In the genomic region with DNA sequence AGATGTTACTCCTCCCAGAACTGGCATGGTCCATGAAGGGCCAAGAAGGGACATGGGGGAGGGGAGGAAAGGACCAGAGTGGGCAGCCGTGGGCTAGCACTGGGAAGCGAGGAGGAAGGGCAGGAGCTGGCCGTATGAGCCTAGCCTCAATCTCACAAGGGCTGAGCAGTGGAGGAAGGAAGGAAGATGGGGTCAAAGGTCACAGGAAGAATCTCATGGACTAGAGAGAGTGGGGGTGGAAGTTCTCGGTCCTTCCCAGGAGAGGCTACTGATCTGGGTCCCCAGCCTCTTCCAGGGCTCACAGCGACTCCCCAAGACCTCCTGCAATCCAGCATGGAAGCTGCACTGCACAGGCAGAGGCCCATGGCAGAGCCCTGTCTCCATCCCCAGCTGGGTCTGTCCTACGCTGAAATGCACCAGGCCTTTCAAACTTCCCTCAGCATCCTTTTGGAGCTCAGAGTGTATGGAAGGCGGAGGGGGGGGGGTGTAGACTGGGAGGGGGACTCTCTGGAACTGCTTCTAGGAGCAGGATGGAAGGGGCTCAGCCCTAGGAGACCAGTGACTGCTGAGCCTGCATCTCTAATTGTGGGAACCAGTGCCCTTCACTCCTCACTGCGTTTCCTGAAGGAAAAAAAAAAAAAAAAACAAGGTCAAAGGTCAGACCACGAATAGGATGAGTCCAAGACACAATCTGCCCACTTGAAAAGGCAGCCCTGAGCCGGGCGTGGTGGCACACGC, we compare ENCODE assay signal across 9 mouse cellular contexts. TPM values are rescaled to one million over a fixed set of nuclear protein-coding genes. Genes with fewer than 3 reads are reported as not detected.
A peak's percentile ranks its signal among the peaks of the same experiment; 100 is the strongest.
DNase-seq lines count a peak whose midpoint lies in the region; ATAC-seq and TF ChIP-seq lines count a peak whose summit lies in the region.
"Had no signal": no experiment of that assay in that cellular context is flagged by ENCODE, and none has a peak within 500 bp of the region (broad histone marks: within the 10 kb centered on the region; RNA-seq: fewer than 3 reads in every experiment).

No protein-coding gene starts in this region.

- no peak overlapping the region for H3K9ac ChIP-seq in heart, adult 2 months (ENCODE audit: low read depth, low read length)
- no peak overlapping the region for H3K9ac ChIP-seq in kidney, embryonic 15.5 days
- no peak overlapping the region for H3K9ac ChIP-seq in embryonic facial prominence, embryonic 11.5 days (replicated peaks; ENCODE audit: low read length)
- H3K9ac ChIP-seq in liver, embryonic 14.5 days (replicated peaks), result no peak overlapping the region

- no peak for TF ChIP-seq POLR2A in heart, adult 2 months (IDR thresholded peaks at IDR 0.05; ENCODE audit: insufficient read depth, low read depth, low read length)

- WGBS in heart, embryonic 10.5 days, result 59% methylated on average over 12 of the region's 12 CpGs
- 50% methylated on average over 12 of the region's 12 CpGs for WGBS in heart, adult 2 months
- WGBS in kidney, embryonic 15.5 days, result 58% methylated on average over 12 of the region's 12 CpGs
- WGBS in embryonic facial prominence, embryonic 11.5 days, result 45% methylated on average over 12 of the region's 12 CpGs
- 44% methylated on average over 12 of the region's 12 CpGs for whole genome bisulfite sequencing in liver, embryonic 14.5 days (ENCODE audit: insufficient replicate concordance)

- H3K4me1 ChIP-seq in heart, embryonic 10.5 days, result peaks cover 14% of the 10 kb centered on the region; the same call in 1 of the 2 replicates
- H3K4me1 ChIP-seq in heart, adult 2 months (ENCODE audit: control insufficient read depth, insufficient read depth, low read length), result no peaks in the 10 kb centered on the region; the same call in 1 of the 2 replicates
- peaks cover 19% of the 10 kb centered on the region for H3K4me1 ChIP-seq in kidney, embryonic 15.5 days
- H3K4me1 ChIP-seq in embryonic facial prominence, embryonic 11.5 days (ENCODE audit: control insufficient read depth, insufficient read depth, low read length), result no peaks in the 10 kb centered on the region
- no peaks in the 10 kb centered on the region for H3K4me1 ChIP-seq in liver, embryonic 14.5 days (replicated peaks; ENCODE audit: control insufficient read depth in 2 of 2, insufficient read depth in 2 of 2, low read length in 1 of 2)

- no peaks in the 10 kb centered on the region for H3K9me3 ChIP-seq in heart, embryonic 10.5 days
- no peaks in the 10 kb centered on the region for H3K9me3 ChIP-seq in kidney, embryonic 15.5 days (replicated peaks)
- no peaks in the 10 kb centered on the region for H3K9me3 ChIP-seq in embryonic facial prominence, embryonic 11.5 days (replicated peaks; ENCODE audit: control insufficient read depth, low read length)
- no peaks in the 10 kb centered on the region for H3K9me3 ChIP-seq in liver, embryonic 14.5 days (ENCODE audit: control insufficient read depth, low read length)

- ATAC-seq in kidney, embryonic 15.5 days (replicated peaks; ENCODE audit: low FRiP score), result 0 out of 2 replicates have a peak, but pooled peaks have one; percentile 10
- ATAC-seq in embryonic facial prominence, embryonic 11.5 days (replicated peaks; ENCODE audit: insufficient number of reproducible peaks, low FRiP score, low TSS enrichment, low read depth), result peak; percentile 36
- peak; percentile 46; the same call in 1 of the 2 replicates for ATAC-seq in liver, embryonic 14.5 days (ENCODE audit: insufficient read depth)
- ATAC-seq: Patski had no signal

- H3K27ac ChIP-seq in heart, embryonic 10.5 days, result peak overlapping the region; percentile 62; the same call in 1 of the 2 replicates
- no peak overlapping the region; the same call in 1 of the 2 replicates for H3K27ac ChIP-seq in heart, adult 2 months
- peak overlapping the region; percentile 56; the same call in 1 of the 2 replicates for H3K27ac ChIP-seq in kidney, embryonic 15.5 days
- H3K27ac ChIP-seq in embryonic facial prominence, embryonic 11.5 days (replicated peaks; ENCODE audit: low read depth, low read length), result no peak overlapping the region
- H3K27ac ChIP-seq in liver, embryonic 14.5 days, result no peak overlapping the region

- TF ChIP-seq CTCF in heart, adult 2 months (IDR thresholded peaks at IDR 0.05), result no peak
- no peak for TF ChIP-seq CTCF in liver, embryonic 14.5 days (IDR thresholded peaks at IDR 0.05; ENCODE audit: low read depth)

- H3K36me3 ChIP-seq in heart, embryonic 10.5 days, result no peaks in the 10 kb centered on the region
- H3K36me3 ChIP-seq in heart, adult 2 months (ENCODE audit: control insufficient read depth, insufficient read depth, low read length), result no peaks in the 10 kb centered on the region
- no peaks in the 10 kb centered on the region for H3K36me3 ChIP-seq in kidney, embryonic 15.5 days
- no peaks in the 10 kb centered on the region for H3K36me3 ChIP-seq in embryonic facial prominence, embryonic 11.5 days (replicated peaks; ENCODE audit: control insufficient read depth, insufficient read depth, low read depth, low read length)
- no peaks in the 10 kb centered on the region for H3K36me3 ChIP-seq in liver, embryonic 14.5 days (replicated peaks; ENCODE audit: control insufficient read depth, insufficient read depth, low read depth)

- H3K27me3 ChIP-seq in heart, embryonic 10.5 days (ENCODE audit: insufficient read depth, poor library complexity, severe bottlenecking), result 0 out of 2 replicates have a peak, but pooled peaks cover 6% of the 10 kb centered on the region
- H3K27me3 ChIP-seq in heart, adult 2 months (ENCODE audit: control insufficient read depth, insufficient read depth, low read length), result no peaks in the 10 kb centered on the region
- H3K27me3 ChIP-seq in kidney, embryonic 15.5 days, result no peaks in the 10 kb centered on the region
- H3K27me3 ChIP-seq in embryonic facial prominence, embryonic 11.5 days (ENCODE audit: control insufficient read depth, insufficient read depth, low read length), result no peaks in the 10 kb centered on the region
- no peaks in the 10 kb centered on the region for H3K27me3 ChIP-seq in liver, embryonic 14.5 days (ENCODE audit: control insufficient read depth, insufficient read depth, low read length)
- H3K27me3 ChIP-seq: Patski had no signal

- no peak for DNase-seq in heart, embryonic 10.5 days (ENCODE audit: low spot score)
- no peak for DNase-seq in heart, adult 2 months
- DNase-seq in kidney, adult 11 months, result no peak
- no peak for DNase-seq in embryonic facial prominence, embryonic 11.5 days (ENCODE audit: low spot score)
- DNase-seq in liver, embryonic 14.5 days (ENCODE audit: low read depth in 3 of 3, low spot score in 3 of 3), result no peak
- no peak for DNase-seq in testis, postnatal 14 days (ENCODE audit: low spot score)
- no peak for DNase-seq in thymus, postnatal 4 days

- intact Hi-C loops in heart, adult 2 months (cut with DNase I), result loop anchor here (1.0 to 2.0 kb wide), 3 partner anchors 51 to 118 kb away; no protein-coding TSS in a partner anchor

- H3K4me2 ChIP-seq in kidney, embryonic 15.5 days, result no peak overlapping the region
- H3K4me2 ChIP-seq in embryonic facial prominence, embryonic 11.5 days (ENCODE audit: low read depth, low read length), result no peak overlapping the region
- no peak overlapping the region for H3K4me2 ChIP-seq in liver, embryonic 14.5 days (ENCODE audit: low read depth)

- TF ChIP-seq EP300 in heart, adult 2 months (IDR thresholded peaks at IDR 0.05; ENCODE audit: insufficient read depth, low read depth, low read length), result no peak
- no peak for TF ChIP-seq EP300 in liver, embryonic 14.5 days (IDR thresholded peaks at IDR 0.05; ENCODE audit: low read depth)

- H3K79me2 ChIP-seq in heart, adult 2 months (replicated peaks; ENCODE audit: control insufficient read depth, insufficient read depth, low read length), result no peaks in the 10 kb centered on the region

- H3K4me3 ChIP-seq in heart, embryonic 10.5 days, result no peak overlapping the region
- H3K4me3 ChIP-seq in heart, adult 2 months, result no peak overlapping the region
- H3K4me3 ChIP-seq in kidney, embryonic 15.5 days (replicated peaks), result no peak overlapping the region
- H3K4me3 ChIP-seq in embryonic facial prominence, embryonic 11.5 days (ENCODE audit: low read depth, low read length), result no peak overlapping the region
- no peak overlapping the region for H3K4me3 ChIP-seq in liver, embryonic 14.5 days (ENCODE audit: insufficient read depth in 1 of 2, low read depth in 2 of 2, low read length in 2 of 2)

RNA-seq across cellular contexts. Expression of gene Arhgef10l, which starts 7.9 kb away (rescaled TPM):
- 13.3 and 14.9 TPM in 2 replicates for polyA plus RNA-seq in heart, embryonic 10.5 days (2016; fragmentation: Nextera tagmentation; extraction: Ambion mirVana)
- 10 to 100 TPM; 61.0 to 74.4 TPM for total RNA-seq in heart, adult 2 months (2021)
- 54.7 and 75.6 TPM in 2 replicates for polyA plus RNA-seq in heart, adult 2 months (2012; rRNA removed)
- polyA plus RNA-seq in kidney, embryonic 15.5 days (2015; fragmentation: Nextera tagmentation; extraction: Ambion mirVana), result 20.3 and 20.7 TPM in 2 replicates
- 8.7 and 10.5 TPM in 2 replicates for polyA plus RNA-seq in embryonic facial prominence, embryonic 11.5 days (2014; fragmentation: Nextera tagmentation; extraction: Ambion mirVana)
- polyA plus RNA-seq in liver, embryonic 14.5 days (2012; rRNA removed), result 2.4 and 2.8 TPM in 2 replicates
- 2.1 and 2.5 TPM in 2 replicates for polyA plus RNA-seq in liver, embryonic 14.5 days (2014; fragmentation: Nextera tagmentation; extraction: Ambion mirVana)

RNA-seq across cellular contexts. Expression of gene Rcc2, which starts 26.6 kb away (rescaled TPM):
- polyA plus RNA-seq in heart, embryonic 10.5 days (2016; fragmentation: Nextera tagmentation; extraction: Ambion mirVana), result 18.0 and 29.0 TPM in 2 replicates
- total RNA-seq in heart, adult 2 months (2021), result 10 to 100 TPM; 13.7 to 14.2 TPM
- 12.4 and 14.1 TPM in 2 replicates for polyA plus RNA-seq in heart, adult 2 months (2012; rRNA removed)
- 26.8 and 28.8 TPM in 2 replicates for polyA plus RNA-seq in kidney, embryonic 15.5 days (2015; fragmentation: Nextera tagmentation; extraction: Ambion mirVana)
- 69.8 and 87.5 TPM in 2 replicates for polyA plus RNA-seq in embryonic facial prominence, embryonic 11.5 days (2014; fragmentation: Nextera tagmentation; extraction: Ambion mirVana)
- 44.0 and 50.3 TPM in 2 replicates for polyA plus RNA-seq in liver, embryonic 14.5 days (2012; rRNA removed)
- 16.5 and 27.6 TPM in 2 replicates for polyA plus RNA-seq in liver, embryonic 14.5 days (2014; fragmentation: Nextera tagmentation; extraction: Ambion mirVana)

Comparison
In these comparisons a context has a peak if more than half of its experiments do, and no peak if none do; other contexts are left out.
1. H3K27ac ChIP-seq: peak in heart, embryonic 10.5 days (single experiment) and kidney, embryonic 15.5 days (single experiment); none in heart, adult 2 months (single experiment), embryonic facial prominence, embryonic 11.5 days (single experiment) and liver, embryonic 14.5 days (single experiment).
2. Peak in every context shown above with its lines, with median percentiles within 50 percentile points of each other: ATAC-seq.